Mouse (Mus musculus): Measurements from ENCODE around the gene Il31ra.

Il31ra gene

DNA sequence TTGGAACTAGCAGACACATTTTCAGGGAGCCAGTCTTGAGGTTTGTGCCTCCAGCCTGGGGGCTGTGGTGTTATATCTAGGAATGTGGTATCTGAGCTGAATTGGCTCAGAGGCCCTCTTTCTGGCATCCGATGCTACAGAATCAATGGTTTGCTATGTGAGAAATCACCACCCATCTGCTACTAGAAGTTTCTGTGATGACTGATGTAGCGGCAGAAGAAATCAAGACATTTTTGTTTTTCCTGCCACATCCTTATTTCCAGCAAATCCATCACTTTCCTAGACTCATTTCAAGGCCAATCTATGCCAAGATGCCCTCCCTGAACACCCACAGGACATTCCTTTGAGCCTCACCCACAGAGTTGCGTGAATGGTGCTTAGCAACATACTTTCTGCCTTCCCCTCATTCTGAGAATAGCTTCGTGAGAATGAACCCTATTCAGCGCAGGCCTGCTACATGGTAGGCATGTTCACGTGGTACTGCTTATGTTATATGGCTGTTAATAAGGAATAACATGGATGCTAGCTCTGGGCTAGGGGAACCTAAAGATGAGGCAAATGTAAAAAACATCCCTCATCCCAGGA is 33.5 kb downstream of the Il31ra start:
- no peak for DNase-seq (ENCODE audit: low spot score in 2 of 2)

GRCm38 (mm10) chr13:112556501-112556900 is 37.7 kb downstream of the Il31ra start:
- DNase-seq (ENCODE audit: low spot score in 2 of 2) = no peak

DNA sequence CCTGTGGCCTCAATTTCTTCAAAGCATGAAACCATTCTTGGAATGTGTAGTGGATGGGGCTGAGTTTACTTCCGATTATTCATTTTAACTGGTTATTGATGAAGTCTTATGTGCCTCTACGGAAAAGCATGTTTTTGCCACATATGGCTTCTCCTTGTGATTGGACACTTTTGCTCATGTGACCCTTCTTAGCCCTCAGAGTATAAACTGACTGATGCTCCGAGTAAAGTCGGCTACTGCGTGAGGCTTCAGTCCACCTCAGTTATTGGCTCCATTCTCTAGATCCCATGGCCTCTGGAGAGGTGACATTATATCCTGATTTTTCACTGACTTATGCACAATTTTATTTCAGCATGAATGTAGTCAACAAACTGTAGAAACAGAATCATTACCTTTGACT is 40.9 kb downstream of the Il31ra start:
- DNase-seq (ENCODE audit: low spot score in 2 of 2) = no peak

- no peak for DNase-seq (ENCODE audit: low spot score in 2 of 2)
Measured at GRCm38 (mm10) chr13:112551641-112552548, 42.3 kb downstream of the Il31ra start.

DNA sequence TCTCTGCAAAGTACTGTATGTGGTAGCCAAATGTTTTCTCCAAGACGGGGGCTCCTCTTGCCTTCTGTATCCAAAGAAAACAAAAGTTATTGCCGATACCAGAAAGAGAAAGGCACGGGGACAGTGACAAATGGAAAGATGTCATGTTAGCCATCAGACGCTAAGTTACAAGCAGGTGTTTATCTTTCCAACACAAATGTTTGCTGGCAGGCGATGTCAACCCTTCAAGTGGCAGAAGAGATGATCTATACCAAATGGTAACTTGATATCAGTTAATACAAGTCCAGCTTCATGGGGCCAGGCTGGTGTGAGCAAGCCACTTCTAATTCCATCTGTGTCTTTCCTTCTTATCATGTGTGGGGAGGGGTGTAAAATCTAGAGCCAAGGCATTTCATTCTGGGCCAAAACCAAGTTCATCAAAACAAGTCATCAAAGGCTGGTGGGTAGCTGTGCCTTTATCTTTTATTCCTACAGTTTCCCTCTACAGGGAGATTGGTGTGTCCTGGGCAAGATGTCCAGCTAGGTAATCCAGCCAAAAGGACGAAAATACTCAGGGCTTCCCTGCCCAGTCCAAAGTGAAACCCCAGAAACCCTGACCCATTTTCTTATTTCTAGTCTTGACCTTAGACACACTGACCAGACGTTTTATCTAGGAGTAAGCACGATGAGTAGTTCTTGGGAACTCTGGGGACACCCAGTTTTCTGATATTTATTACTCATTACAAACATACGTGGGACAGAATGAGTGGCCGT is 52.8 kb downstream of the Il31ra start:
- DNase-seq (ENCODE audit: low spot score in 2 of 2) = no peak

DNA sequence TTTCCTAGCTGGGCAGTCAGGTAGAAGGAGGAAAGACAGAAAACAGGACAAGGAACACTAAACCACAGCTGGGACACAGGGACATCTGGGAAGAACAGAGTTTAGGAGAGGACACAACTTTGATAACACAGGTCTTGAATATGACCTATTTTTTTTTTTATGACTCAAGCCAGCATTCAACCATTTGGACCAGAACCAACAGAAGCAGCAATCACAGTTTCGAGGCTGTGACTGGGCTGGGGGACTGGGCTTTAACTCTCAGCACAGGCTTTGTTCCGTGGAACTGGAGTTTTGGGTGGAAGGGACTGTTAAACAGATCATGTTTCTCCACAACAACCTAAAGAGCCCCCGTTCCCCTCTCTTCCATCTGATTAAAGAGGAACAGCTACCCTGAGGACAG is 53.5 kb downstream of the Il31ra start:
- no peak for DNase-seq (ENCODE audit: low spot score in 2 of 2)

DNA sequence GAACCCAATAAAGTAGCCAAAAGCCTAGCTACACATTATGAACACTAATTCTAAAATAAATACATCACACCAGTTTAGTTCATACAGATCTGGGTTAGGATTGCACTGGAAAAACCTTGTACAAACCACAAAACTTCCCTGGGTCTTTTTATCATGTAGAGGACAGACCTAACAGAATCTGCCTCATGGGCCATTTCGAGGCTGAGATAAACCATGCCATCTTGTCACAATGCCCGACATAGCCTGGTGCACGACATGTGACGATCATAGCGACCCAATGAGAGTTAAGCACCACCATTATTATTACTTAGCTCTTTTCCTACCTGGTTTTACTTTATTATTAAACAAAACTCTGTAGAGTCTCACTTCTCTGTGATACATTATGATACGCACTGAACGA is 57.1 kb downstream of the Il31ra start:
- no peak for DNase-seq (ENCODE audit: low spot score in 2 of 2)

GRCm38 (mm10) chr13:112536611-112537010 is 57.5 kb downstream of the Il31ra start:
- DNase-seq (ENCODE audit: low spot score in 2 of 2) = no peak

GRCm38 (mm10) chr13:112533556-112533955 is 60.6 kb downstream of the Il31ra start:
- no peak for DNase-seq (ENCODE audit: low spot score in 2 of 2)

GRCm38 (mm10) chr13:112532235-112532634 is 61.9 kb downstream of the Il31ra start:
- DNase-seq (ENCODE audit: low spot score in 2 of 2) = no peak

DNA sequence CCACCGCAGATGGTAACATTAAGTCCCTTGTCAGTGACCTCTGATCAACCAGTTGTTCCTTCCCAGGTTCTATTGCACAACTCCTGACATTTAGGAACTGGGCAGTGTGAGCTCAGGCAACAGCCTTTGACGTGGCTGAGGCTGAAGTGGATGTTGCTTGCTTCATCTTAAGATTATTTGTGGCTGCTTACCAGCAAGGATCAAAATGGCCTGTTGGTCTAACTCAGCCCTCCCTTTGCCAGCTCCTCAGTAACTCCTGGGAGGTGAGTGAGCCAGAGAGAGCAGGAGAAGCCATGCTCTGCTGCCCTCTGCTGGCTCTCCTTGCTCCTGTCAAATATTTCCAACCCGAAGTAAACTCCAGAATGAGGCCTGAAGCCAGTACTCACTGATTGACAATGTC is 64.3 kb downstream of the Il31ra start:
- peak; percentile 64 to 79 for DNase-seq (ENCODE audit: low spot score in 2 of 2)

DNA sequence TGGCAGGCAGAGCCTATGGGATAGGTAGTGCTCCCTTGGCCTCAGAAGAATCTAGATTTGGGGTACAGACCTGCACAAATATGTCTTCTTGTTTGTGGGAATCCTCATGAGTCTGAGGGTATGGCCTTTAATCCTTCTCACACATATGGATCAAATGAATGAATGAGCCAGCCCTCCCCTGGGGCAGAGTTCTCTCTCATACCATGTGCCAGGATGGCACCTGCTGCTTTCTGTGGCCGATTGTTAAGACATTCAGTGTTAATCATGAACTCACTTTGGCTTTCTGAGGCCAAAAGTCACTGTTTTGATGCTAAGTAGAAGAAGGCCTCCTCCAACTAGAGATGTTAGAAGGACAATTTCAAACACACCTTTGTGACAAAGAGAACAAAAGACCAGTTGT is 67.0 kb downstream of the Il31ra start:
- DNase-seq (ENCODE audit: low spot score in 2 of 2) = no peak

- DNase-seq (ENCODE audit: low spot score in 2 of 2) = no peak
Measured at GRCm38 (mm10) chr13:112523346-112523970, 70.7 kb downstream of the Il31ra start.

DNA sequence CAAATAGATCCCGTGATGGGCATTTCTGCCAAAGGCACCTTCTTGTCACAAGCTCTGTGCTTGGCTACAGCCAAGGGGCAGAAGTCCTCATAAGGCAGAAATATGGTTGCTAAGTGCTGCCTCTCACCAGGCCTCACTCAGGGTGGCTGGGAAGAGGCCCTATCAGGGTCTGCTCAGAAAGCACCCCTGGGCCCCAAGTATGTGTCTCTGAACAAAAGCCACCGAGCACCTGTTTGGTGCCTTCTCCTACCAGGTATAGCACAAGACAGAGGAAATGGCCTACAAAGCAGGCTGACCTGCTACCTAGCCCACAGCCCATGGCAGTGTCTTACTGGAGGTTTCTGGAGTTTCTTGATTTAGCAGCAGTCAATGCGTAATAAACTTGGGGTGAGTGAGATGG is 71.3 kb downstream of the Il31ra start:
- DNase-seq (ENCODE audit: low spot score in 2 of 2) = no peak

DNA sequence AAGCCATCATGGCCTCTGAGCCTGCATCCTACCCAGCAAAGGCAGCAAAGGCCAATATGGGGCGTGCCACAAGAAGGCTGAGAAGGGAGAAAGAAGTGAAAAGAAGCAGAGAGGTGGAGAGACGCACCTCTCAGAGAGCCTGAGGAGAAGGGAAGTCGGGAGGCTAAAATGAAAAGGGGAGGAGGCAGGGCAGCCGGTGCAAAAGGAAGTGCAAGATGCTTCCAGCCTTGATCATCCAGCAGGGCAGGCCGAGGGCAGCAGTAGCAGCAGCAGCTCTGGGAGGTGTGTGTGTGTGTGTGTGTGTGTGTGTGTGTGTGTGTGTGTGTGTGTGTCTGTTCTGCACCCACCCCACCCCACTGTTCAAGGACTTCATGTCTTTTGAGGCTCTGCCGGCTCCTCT is 71.9 kb downstream of the Il31ra start:
- no peak for DNase-seq (ENCODE audit: low spot score in 2 of 2)

DNA sequence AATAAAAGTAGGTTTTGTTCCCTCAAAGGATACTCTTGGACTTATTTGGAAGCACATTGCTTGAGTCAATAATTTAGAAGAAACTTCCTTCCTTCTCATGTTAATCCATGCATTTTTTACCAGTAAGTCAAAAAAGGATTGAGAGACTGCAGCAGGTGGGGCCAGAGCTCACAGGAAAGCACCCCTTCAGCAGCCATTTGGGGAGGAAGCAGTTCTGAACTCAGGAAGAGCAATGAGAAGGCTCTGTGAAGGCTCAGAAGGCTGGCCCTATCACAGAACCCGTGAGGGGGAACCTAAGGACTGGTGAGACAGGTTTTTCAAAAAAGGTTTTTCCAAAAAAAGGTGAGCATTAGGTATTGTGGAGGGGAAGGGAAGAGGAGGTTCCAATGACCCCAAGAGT is 79.6 kb downstream of the Il31ra start:
- DNase-seq (ENCODE audit: low spot score in 2 of 2) = no peak

GRCm38 (mm10) chr13:112512824-112513223 is 81.3 kb downstream of the Il31ra start:
- DNase-seq (ENCODE audit: low spot score in 2 of 2) = no peak

GRCm38 (mm10) chr13:112511810-112512209 is 82.3 kb downstream of the Il31ra start:
- no peak for DNase-seq (ENCODE audit: low spot score in 2 of 2)

DNA sequence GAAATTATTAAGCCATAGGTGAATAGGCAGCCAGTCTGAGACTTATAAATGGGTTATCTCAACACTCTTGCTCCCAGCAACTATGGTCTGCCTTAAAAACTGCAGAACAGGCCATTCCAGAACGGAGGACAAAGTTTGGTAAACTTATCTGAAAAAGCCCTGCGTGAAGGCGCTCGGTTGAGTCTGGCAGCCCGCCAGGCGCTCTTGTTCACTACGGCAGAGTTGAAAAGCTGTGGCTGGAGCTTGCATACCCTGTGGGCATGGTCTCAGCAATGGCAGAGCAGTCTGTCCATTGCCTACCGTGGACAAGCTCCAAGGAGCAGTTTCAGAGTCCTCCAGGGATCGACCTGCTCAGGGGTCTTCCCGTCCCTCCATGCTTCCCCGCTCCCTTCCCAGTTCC is 82.9 kb downstream of the Il31ra start:
- DNase-seq (ENCODE audit: low spot score in 2 of 2) = no peak

DNA sequence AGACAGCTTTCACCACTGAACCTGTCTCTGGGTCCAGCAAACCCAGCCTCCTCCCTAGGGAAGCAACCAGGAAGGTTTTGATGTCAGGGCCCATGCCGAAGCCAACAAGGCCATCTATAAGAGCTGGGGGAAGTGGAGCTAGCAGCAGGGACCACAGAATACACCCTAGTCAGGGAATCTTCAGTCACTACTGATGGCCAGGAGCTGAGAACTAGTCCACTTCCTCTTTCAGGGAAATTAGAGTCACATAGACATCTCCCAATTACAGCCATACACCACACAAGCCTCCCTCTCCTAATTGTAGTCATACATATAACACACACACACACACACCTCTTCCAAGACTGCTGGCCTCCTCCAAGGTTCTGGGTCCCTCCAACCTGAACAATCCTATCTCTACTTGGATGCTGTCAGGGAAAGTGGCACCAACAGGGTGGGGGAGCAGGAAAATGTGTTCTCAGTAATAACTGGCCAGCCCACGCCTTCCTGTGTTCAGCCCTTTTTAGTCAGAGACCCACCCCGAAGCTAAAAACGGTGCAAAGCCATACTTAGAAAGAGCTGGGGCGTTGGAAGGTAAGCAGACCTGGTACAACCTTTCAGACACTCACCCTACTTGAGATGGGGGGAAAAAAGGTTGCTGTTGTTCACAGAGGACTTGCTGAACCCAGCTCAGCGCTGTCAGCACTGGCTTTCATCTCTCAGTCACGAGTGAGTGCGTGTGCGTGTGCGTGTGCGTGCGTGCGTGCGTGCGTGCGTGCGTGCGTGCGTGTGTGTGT is 83.5 kb downstream of the Il31ra start:
- DNase-seq (ENCODE audit: low spot score in 2 of 2) = no peak

- peak; percentile 36 to 44 for DNase-seq (ENCODE audit: low spot score in 2 of 2)
Measured at GRCm38 (mm10) chr13:112509465-112509864, 84.7 kb downstream of the Il31ra start.
